Mouse (Mus musculus) midbrain, embryonic 12.5 days (tissue): Measurements from ENCODE around the gene Srp72. TPM values are rescaled to one million over a fixed set of nuclear protein-coding genes. Genes with fewer than 3 reads are reported as not detected.
"Not testable (repeated sequence)": the region's sequence is repeated elsewhere in the genome, so short reads cannot be mapped to it uniquely, and the experiment has no call there.

Source experiments
- ATAC-seq: fragments of 200-750 bp; cut with Nextera tagmentation; 2 replicates; pipeline ENCODE4 v1.8.0; 2017; ENCODE audit warnings: low read depth, moderate TSS enrichment, moderate library complexity; ENCODE audit not compliant: low FRiP score
- H3K27ac ChIP-seq: fragments of 300-500 bp; sonication (generic); replicated peaks from 2 replicates; pipeline ENCODE4 v1.5.1; 2016; ENCODE audit warnings: mild to moderate bottlenecking
- H3K27me3 ChIP-seq: fragments of 300-500 bp; sonication (generic); 2 replicates; pipeline ENCODE4 v1.6.1; 2016; ENCODE audit warnings: mild to moderate bottlenecking
- H3K36me3 ChIP-seq: fragments of 300-500 bp; sonication (generic); 2 replicates; pipeline ENCODE4 v1.6.1; 2016
- H3K4me1 ChIP-seq: fragments of 300-500 bp; sonication (generic); 2 replicates; pipeline ENCODE4 v1.6.1; 2016
- H3K4me2 ChIP-seq: fragments of 300-500 bp; sonication (generic); replicated peaks from 2 replicates; pipeline ENCODE4 v1.6.1; 2016; ENCODE audit warnings: mild to moderate bottlenecking, moderate library complexity
- H3K4me3 ChIP-seq: fragments of 300-500 bp; sonication (generic); 2 replicates; pipeline ENCODE4 v1.5.1; 2016; ENCODE audit warnings: mild to moderate bottlenecking
- H3K9ac ChIP-seq: fragments of 300-500 bp; sonication (generic); replicated peaks from 2 replicates; pipeline ENCODE4 v1.6.1; 2016; ENCODE audit warnings: mild to moderate bottlenecking, moderate library complexity
- H3K9me3 ChIP-seq: fragments of 300-500 bp; sonication (generic); 2 replicates; pipeline ENCODE4 v1.6.1; 2016; ENCODE audit warnings: mild to moderate bottlenecking
- WGBS: fragments of 180-500 bp; shearing (Covaris S2); methylation state at CpG from one replicate; pipeline ENCODE4 v1.1.7; 2016; 5-methylcytosine and 5-hydroxymethylcytosine counted together
- polyA plus RNA-seq: library from polyadenylated mRNA; unstranded; fragments of >200 nt; fragmentation: Nextera tagmentation; extraction: Ambion mirVana; gene quantifications from 2 replicates; pipeline ENCODE4 v1.2.1, GENCODE M21; 2016

Gene Srp72
- polyA plus RNA-seq, 1 experiment from 2014 or later, result 73.4 TPM

GRCm38 (mm10) chr5:77015544-77016482, 41.3 kb downstream of the Srp72 start, which contains the start of gene Thegl:
TSS of gene Thegl (plus strand) at chr5:77016023.
- H3K27me3 ChIP-seq, result peaks cover 27% of the 10 kb centered on the region
- peak within 1 kb of the TSS; percentile 56 for H3K4me3 ChIP-seq
- peak within 1 kb of the TSS; percentile 79 for H3K4me2 ChIP-seq
- H3K27ac ChIP-seq, result no peak within 1 kb of the TSS
- no peaks in the 10 kb centered on the region for H3K9me3 ChIP-seq
- peak within 1 kb of the TSS; percentile 49 for H3K9ac ChIP-seq
- peaks cover 3% of the 10 kb centered on the region; the same call in 1 of the 2 replicates for H3K4me1 ChIP-seq
- ATAC-seq, result peak; percentile 100
- WGBS, result 13% methylated on average over 54 of the region's 57 CpGs
- H3K36me3 ChIP-seq, result no peaks in the 10 kb centered on the region

DNA sequence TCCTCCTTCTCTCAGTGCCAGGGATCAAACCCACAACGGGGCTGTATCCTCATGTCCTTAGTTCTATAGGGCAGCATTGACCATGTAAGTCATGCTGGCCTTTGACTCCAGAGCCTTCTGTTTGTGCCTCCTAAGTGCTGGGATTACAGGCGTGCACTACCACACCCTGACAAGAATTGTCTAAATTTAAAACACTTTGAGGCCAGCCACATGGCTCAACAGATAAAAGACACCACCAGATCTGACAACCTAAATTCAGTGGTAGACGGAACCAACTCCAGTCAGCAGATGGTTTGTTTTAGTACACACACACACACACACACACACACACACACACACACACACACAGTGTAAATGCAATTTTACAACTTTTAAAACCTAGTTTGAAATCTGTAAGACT, 53.6 kb downstream of the Srp72 start:
- no peaks in the 10 kb centered on the region for H3K36me3 ChIP-seq
- no peaks in the 10 kb centered on the region for H3K9me3 ChIP-seq
- 82% methylated on average over 3 of the region's 3 CpGs for WGBS

GRCm38 (mm10) chr5:77029735-77030134, 55.3 kb downstream of the Srp72 start:
- Histone ChIP-seq H3K4me1 (no peaks in the 10 kb centered on the region), H3K27ac (no peak overlapping the region), H3K27me3 (no peaks in the 10 kb centered on the region), H3K4me2 (no peak overlapping the region), H3K9ac (no peak overlapping the region), H3K9me3 (no peaks in the 10 kb centered on the region), H3K36me3 (no peaks in the 10 kb centered on the region), H3K4me3 (no peak overlapping the region)
- no peak for ATAC-seq
- WGBS, result 79% methylated on average over 5 of the region's 5 CpGs

More for the DNA sequence above, 53.6 kb downstream of the Srp72 start:
- no peaks in the 10 kb centered on the region for H3K27me3 ChIP-seq
- H3K4me1 ChIP-seq, result no peaks in the 10 kb centered on the region
- no peak overlapping the region for H3K4me2 ChIP-seq
- no peak overlapping the region for H3K4me3 ChIP-seq
- no peak for ATAC-seq
- no peak overlapping the region for H3K27ac ChIP-seq
- H3K9ac ChIP-seq, result no peak overlapping the region

DNA sequence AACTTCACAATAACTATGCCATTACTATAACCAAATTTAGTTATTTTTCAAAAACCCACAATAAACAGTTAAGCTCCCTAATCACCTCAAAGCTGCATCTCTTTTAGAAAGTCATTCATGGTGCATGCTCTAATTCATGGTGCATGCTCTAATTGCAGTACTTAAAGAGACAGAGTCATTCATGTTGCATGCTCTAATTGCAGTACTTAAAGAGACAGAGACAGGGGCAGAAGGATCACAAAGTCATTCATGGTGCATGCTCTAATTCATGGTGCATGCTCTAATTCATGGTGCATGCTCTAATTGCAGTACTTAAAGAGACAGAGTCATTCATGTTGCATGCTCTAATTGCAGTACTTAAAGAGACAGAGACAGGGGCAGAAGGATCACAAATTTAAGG, 60.6 kb downstream of the Srp72 start:
- H3K9me3 ChIP-seq, H3K9ac ChIP-seq, H3K36me3 ChIP-seq, H3K4me2 ChIP-seq, ATAC-seq, H3K4me1 ChIP-seq, H3K27me3 ChIP-seq, H3K27ac ChIP-seq, H3K4me3 ChIP-seq: not testable (repeated sequence)

DNA sequence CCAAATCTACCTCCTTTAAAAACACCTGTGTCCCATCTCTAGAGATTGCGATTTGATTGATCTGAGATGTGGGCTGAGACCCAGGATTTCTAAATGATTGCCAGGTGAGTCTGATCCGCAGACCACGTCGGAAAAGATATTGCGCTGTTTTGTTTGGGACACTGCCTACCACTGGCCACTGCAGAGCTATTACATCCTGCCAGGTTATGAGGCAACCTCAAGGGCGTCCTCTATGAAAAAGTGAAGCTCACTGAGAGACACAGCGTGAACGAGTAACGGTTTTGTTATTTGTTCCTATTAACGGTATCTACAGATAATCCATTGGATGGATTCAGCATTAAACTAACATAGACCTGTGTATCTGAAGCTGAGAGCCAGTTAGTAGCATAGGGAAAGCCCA, 64.0 kb downstream of the Srp72 start:
- no peak for ATAC-seq
- WGBS, result 92% methylated on average over 10 of the region's 10 CpGs

GRCm38 (mm10) chr5:77039391-77039790, 64.9 kb downstream of the Srp72 start:
- H3K9me3 ChIP-seq, result no peaks in the 10 kb centered on the region
- no peak for ATAC-seq
- no peaks in the 10 kb centered on the region for H3K4me1 ChIP-seq
- H3K9ac ChIP-seq, result no peak overlapping the region
- no peaks in the 10 kb centered on the region for H3K27me3 ChIP-seq
- H3K4me3 ChIP-seq, result no peak overlapping the region
- no peak overlapping the region for H3K27ac ChIP-seq
- H3K36me3 ChIP-seq, result no peaks in the 10 kb centered on the region
- H3K4me2 ChIP-seq, result no peak overlapping the region

More for the DNA sequence above, 64.0 kb downstream of the Srp72 start:
- no peak overlapping the region for H3K9ac ChIP-seq
- H3K4me1 ChIP-seq, result no peaks in the 10 kb centered on the region
- no peak overlapping the region for H3K4me2 ChIP-seq
- H3K27ac ChIP-seq, result no peak overlapping the region
- no peaks in the 10 kb centered on the region for H3K27me3 ChIP-seq
- no peak overlapping the region for H3K4me3 ChIP-seq
- H3K9me3 ChIP-seq, result no peaks in the 10 kb centered on the region
- no peaks in the 10 kb centered on the region for H3K36me3 ChIP-seq

DNA sequence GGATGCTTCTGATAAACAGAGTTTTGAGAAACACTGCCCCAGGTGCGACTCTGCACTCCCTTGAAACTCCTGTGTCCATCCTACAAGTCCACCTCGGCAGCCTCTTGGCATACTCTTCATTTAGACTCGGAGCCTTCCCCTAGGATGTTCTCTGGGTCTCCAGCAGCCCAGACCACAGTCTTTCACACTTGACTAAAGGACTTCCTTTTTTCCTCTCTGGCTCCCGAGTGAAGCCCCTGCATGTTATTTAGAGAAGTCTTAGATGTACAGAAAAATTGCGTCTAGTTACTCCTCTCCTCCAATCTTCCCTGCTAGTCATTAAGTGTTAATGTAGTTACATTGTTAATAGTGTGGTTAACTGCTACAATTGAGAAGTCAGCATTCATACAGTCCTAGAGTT, 69.9 kb downstream of the Srp72 start:
- Histone ChIP-seq H3K4me3 (no peak overlapping the region), H3K4me2 (no peak overlapping the region), H3K27ac (no peak overlapping the region), H3K27me3 (no peaks in the 10 kb centered on the region), H3K9ac (no peak overlapping the region), H3K36me3 (no peaks in the 10 kb centered on the region), H3K9me3 (no peaks in the 10 kb centered on the region), H3K4me1 (no peaks in the 10 kb centered on the region)
- WGBS, result 79% methylated on average over 5 of the region's 5 CpGs
- ATAC-seq, result no peak

Other genes with a start within 250 kb of the Srp72 start
- gene Aasdh, start 69.2 kb upstream of the Srp72 start, polyA plus RNA-seq, result 19.9 TPM in 2 replicates
- 288 and 297 TPM in 2 replicates for gene Paics, start 23.4 kb upstream of the Srp72 start, polyA plus RNA-seq
- gene Ppat, start 23.1 kb upstream of the Srp72 start, polyA plus RNA-seq, result 23.7 and 24.3 TPM in 2 replicates
- not detected in 2 replicates for gene Arl9, start 29.4 kb downstream of the Srp72 start, polyA plus RNA-seq
- not detected in 2 replicates for gene Thegl, start 41.3 kb downstream of the Srp72 start, polyA plus RNA-seq
- 0.27 TPM in 1 of 2 replicates, not detected in the other for gene Hopx, start 140.4 kb downstream of the Srp72 start, polyA plus RNA-seq
- gene Spink2, start 236.8 kb downstream of the Srp72 start, polyA plus RNA-seq, result not detected in 2 replicates